Mouse (Mus musculus) ZHBTc4 (cell line): ENCODE measurements around the gene Scrn1.

Source experiments
- DNase-seq: peaks from one replicate; pipeline ENCODE4 v3.0.0-alpha.2; 2011; ENCODE audit warnings: low read depth, low spot score

Gene Scrn1

DNA sequence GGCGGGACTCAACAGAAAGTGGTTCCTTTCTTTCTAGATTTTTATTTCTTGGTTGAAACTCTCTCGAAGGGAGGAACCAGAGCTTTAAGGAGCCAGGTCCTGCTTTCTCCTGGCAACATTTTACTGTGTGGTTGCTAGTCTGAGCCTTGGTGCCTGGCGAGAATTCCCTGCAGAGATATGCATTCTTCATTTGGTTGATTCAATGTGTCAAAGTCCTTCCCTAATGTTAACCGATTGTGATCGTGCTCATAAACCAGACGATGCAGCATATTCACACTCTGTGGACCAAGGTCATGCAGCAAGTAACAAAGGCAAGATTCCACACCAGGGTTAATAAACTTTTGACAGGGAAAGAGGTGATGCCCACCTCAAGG is 244 bp upstream of the Scrn1 start:
- DNase-seq = no peak

DNA sequence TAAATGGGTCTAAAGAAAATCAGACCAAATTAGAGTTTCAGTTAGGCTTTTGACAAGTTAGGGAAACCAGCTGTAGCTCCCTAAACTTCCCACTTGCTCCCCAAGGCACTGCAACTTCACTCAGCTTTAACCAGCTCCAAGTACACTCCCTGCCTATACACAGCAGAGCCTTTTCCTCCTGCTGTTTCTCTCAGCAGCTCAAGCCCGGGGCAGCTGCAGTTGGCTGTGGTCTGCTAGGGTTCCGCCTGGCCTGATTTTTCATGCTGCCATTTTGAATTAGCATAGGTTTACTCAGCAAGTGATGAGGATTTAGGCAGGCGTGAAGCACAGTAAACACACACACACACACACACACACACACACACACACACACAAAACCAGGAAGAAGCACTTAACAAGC is 1.3 kb downstream of the Scrn1 start:
- peak; percentile 59 for DNase-seq

DNA sequence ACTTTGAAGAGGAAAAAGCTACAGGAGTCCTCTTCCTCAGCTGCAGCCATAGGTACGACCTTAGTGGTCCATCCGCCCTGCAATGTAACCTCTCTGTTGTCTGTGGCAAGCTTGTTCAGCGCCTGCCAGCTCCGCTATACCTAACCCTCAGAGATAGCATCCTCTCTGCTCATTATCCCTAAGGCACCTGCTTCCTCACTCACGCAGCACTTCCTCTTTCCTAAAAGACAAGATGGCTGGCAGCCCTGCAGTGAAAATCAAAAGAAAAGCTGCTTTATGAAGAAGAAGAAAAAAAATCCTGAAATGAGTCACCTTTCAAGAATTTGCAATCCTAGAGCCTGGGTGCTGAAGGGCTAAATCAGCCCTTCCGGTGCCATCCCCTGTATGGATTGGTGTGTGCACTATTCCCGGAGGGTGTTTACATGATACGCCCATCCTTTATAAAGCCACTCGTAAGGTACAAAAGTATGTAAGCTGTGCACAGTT is 1.7 kb downstream of the Scrn1 start:
- DNase-seq = peak; percentile 34

DNA sequence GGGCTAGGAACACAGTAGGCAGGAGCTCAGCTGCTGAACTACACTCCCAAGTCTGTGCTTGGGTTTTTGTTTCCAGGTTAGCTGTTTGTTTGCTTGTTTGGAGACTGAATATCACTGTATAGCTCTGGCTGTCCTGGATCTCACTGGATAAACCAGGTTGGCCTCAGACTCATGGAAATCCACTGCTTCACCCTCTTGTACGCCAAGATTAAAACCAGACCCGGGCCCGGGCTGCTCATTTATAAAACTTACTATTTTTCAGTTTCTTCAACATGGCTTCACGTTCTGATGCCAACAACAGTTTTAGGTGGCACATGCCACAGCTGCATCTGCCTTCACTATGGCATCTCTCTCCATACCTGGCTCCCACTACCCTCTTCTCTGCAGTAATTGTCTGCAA is 2.7 kb downstream of the Scrn1 start:
- DNase-seq = no peak

DNA sequence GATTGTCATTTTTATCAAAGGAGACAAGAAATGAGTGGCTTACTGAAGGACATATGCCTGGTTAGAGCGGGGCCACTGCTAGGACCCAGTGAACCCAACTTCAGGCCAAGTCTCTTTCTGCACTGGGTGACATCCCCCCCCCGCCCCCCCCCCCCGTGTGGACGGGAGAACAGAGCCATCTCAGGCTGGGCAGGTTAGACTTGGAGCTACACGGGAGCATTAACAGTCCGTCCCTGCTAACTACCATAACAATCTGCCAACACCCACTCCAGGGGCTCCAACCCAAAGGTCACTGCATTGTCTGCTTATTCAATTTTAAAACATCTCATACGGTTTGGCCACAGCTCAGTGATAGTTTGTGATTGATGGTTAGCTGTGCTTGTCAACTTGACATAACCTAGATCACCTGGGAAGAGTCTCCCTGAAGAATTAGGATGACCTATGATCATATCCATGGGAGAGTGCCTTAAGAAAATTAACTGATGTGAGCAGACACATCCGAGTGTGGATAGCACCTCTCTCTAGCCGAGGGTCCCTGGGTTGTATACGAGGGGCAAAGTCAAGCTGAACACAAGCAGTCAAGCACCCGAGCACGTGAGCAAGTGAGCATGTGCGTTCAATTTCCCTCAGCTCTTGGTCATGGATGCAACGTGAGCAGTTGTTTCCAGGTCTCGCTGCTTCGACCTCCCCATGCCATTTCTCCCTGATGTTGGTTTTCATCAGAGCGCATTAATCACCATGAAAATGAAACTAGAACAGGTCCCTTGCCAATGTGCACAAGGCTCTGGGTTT is 4.1 kb downstream of the Scrn1 start:
- DNase-seq = no peak

DNA sequence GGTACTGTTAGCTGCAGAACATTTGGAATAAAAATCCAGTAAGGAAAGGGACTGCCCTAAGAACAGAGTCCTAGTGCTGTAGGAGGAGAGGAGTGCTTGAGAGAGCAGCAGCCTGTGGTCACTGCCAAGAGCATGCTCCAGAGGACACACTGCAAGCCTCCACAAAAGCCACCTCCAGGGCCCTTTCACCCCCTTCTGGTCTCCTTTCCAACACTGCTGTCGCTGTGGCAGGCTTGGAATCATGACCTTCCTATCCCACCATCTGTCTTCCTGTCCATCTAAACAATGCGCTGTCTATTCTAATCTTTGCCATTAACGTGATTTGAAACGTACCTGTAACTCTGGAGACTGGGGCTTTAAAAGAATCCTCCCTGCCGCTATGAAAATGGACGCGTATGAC is 7.8 kb downstream of the Scrn1 start:
- DNase-seq = no peak

DNA sequence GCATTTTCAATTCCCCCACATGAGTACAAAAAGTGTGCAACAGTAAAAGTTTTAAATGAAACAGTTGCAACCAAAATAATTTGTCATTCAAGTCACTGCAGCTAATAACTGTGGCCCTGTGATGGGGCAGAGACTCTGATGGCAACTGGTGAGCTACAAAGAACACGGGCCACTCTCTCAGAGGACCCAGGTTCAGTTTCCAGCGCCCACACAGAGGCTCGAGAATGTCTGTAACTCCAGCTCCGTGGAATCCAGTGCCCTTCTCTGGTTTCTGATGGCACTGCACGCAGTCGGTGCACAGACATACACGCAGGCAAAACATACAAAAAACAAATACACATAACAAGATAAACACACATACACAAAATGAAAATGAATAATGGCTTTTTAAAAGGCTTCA is 8.6 kb downstream of the Scrn1 start:
- DNase-seq = no peak

DNA sequence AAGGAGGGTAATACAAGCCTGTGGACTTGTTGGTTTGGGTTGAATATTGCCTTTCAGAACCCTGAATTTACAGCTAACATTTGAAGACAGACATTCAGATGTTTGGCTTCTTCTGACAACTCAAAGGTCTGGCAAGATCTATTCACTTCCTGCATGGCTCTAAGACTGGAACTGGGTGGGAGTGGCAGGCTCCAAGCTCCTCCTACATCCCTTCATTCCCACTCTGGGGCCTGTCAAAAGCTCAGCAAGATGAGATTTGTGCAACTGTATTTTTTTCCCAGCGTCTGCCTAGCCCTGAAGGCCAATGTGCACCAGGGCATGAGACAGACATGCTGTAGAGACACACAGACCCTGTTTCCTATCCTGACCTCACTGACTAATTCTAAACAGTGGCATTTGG is 10.5 kb downstream of the Scrn1 start:
- no peak for DNase-seq

DNA sequence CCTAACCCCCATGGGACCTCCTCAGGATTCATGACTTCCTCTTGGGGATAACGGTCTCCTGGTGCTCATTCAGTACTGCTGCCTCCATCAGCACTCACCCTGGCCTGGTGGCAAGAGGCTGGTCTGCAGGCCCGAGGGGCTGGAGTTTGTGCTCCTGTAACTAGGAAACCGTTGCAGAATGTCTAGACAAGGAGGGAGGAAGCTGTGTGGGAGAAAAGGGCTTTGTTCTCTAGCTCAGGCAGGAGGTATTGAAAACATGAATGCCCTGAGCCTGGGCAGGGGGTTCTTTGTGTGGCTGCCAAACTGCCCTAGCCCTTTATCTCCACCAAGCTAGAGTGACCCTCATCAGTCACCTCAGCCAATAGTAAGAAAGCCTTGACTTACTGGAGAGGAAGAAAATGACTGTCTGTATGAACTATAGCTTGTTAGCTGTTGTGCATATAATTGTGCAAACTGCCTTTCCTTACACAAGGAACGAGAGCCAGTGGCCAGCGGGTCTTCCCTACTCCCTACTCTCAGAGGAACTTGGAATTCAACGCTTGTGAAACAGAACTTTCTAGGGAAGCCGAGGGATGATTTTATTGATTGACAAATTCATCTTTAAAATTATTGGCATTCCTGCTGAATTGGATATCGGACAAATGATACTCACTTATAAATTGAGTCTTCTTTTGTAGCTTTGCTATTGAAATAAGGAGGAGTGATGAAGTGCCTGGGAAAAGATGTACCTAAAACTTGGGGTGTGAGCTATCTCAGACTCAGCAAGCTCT is 11.8 kb downstream of the Scrn1 start:
- DNase-seq = no peak

DNA sequence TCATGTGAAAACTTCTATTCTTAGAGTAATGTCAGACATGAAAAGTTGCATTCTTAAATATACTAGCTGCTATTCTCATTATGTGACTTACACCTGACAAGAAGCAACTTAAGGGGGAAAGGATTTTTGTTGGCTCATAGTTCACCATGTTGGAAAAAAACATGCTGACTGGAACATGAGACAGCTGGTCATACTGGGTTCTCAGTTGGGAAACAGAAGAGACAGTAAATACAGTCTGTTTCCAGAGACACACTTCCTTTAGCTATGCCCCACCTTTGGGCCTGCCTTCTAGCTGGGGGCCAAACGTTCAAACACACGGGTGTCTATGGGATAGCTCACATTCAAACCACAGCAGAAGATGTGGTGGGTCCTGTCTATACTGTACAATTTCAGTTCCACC is 12.7 kb downstream of the Scrn1 start:
- DNase-seq = no peak

DNA sequence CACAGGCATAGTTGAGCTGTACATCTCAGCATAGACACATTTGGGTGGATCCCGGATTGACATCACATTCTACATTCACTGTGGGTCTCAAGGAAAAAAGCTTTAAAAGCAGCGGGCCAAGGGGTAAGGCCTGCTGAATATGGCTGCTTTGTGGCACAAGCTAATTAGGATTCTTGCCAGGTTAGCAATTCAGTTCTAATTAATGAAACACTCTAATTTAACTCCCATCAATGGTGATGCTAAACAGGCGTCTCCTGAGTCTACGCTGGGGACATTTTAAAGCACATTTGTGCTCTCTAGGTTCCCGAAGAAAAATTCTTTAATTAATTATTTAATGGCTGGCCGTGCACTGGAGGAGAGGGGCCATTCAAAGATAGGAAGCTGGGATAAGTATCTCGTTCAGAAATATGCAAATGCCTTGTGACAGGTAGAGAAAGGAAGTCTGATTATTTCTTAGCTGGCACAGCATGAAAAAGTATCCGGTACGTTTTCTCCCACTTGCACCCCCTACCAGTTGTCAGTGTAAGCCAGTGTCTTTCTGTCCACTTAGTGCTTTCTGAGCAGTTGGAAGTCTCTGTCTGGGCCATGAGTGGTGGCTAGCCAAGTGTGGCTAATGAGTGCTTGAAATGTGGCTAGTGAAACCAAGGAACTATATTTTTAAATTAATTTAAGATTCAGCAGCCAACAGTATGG is 13.4 kb downstream of the Scrn1 start:
- DNase-seq = no peak

DNA sequence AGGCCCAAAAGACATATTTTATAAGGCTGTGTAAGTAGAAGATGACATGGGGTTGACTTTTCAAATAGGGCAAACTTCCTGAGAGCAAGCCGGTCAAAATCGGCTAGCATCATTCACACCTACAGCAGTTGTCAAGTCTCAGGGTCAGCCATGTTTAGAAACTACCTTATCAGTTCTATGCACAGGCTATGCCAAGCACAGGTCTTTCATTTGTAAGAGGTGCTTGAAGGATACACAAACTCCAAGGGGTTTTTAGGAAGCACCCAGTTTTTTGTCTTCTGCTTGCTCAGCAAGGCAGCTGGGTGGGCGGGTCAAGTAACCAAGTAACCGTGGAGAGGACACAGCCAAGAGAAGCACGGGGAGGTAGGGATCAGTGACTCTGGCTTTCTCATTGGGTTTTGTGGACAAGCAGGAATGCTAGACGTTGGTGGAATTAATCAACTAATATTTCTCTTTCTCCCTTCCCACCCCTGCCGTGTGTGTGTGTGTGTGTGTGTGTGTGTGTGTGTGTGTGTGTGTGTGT is 15.4 kb downstream of the Scrn1 start:
- no peak for DNase-seq

DNA sequence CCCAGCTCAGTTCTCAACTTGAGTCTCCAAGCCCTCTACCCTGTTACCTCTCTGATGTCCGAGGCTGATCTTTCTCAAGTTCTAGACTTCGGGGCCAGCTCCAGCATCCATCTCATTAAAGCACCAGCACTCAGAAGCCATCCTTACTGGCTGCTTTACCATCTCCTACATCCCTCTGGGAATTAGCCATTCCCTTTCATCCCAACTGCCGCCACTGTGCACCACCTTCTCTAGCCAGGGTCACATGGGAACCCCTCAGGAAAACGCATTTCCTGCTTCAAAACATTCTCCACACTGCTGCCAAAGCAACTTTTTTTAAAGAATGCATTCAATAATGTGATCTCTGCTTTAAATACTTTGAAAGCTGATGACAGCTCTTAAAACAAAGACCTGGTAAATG is 17.0 kb downstream of the Scrn1 start:
- DNase-seq = no peak

DNA sequence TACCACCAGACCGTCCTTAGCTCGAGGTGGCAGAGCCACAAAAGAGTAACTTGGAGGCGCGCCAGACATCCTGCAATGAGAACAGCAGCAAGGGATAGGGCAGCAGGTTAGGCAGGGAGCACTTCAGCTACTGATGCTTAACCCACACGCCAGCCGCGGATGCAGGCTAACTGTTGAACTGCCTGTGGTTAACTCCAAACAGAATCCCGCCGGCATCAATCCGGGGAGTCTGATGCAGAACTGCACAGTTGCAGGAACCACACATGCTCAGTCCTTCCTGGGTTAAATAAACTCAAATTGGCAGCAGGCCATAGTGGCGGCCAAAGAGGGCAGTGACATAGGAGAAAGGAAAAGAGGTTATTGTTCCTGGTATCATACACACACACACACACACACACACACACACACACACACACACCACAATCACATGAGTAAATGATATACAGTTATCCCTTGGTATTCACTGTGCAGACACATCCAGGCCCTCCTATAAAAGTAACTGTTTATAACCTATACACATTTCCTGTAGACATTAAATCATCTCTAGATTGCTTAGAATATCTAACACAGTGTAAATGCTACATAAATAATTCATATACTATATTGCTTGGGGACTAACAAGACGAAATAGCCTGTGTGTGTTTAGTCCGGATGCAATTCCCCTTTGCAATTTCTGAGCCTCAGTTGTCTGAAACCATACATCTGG is 17.8 kb downstream of the Scrn1 start:
- no peak for DNase-seq

DNA sequence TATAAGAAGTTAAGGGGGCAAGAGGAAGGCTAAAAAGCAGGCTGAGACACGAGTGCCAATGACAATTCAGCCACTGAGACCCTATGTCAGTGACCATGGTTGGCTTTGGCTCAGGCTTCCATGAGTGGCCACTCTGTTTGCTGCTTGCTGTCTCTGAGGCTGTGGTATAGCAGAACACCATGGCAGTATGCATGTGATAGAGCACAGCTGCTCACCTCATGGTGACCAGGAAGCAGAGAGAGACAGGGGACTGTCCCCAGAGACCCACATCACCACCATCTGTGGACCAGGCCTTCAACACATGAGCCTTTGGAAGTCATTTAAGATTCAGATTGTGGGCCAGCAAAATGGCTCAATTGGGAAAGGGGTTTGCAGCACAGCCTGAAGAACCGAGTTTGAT is 22.6 kb downstream of the Scrn1 start:
- DNase-seq = no peak

DNA sequence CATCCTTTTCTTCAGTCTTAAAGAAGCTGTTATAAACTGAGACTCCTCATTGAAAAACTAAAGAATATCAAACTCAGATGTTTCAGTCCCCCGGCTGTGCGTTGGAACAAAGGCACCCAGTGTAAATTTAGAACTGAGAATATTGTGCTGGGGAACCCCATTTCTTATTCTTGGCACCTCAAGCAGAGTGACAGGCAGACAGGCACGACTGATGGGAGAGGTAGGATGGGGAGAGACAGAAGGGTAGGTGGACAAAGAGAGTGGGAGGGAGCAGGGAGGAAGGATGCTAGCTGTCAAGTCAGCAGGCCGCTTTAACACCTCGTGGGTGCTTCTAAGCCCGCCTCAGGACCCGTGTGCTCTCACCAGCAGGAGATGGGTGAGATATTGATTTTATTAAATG is 23.5 kb downstream of the Scrn1 start:
- DNase-seq = no peak

DNA sequence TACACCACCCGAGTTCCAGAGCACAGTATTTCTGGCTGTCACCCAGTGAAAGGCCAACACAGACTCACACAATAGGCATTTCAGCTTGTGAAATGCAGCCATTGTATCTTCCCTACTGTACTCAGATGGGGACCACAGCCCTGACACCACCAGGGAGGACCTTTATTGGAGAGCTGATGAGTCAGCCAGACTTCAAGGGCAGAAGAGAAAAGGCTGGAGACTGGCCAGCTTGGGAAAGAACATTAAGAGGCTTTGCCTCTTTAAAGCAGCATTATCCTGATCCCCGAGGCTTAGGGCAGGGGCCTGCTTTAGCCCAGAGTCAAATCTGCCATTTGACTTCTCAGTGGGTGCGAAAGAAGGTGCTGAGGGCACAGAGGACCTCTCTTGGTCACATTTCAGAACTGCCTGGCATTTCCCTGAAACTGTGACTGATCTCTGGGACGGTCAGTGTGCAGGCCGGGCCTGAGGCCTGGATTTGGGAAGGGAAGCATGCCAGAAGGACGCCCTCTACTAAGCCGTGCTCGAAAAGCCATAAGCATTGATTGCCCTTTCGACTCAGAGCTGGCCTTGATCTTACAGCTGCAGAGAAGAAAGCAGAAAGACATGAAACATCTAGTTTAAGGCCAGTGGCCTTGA is 25.9 kb downstream of the Scrn1 start:
- DNase-seq = no peak

DNA sequence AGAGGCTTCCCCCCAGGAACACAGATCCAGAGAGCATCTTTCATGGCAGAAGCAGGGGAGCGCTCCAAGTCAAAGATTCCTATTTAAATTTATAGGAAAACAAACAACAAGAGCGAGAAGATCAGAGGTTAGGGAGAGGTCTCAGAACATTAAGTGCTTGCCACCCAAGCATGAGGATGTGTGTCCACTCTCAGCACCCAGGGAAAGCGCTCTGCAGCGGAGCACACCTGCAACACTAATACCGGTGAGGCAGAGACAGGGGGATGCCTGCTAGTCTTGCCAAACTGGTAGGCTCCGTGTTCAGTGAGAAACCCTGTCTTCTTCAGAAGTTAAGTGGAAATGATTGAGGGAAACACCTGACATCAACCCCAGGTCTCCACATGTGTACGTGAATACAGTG is 26.9 kb downstream of the Scrn1 start:
- no peak for DNase-seq

DNA sequence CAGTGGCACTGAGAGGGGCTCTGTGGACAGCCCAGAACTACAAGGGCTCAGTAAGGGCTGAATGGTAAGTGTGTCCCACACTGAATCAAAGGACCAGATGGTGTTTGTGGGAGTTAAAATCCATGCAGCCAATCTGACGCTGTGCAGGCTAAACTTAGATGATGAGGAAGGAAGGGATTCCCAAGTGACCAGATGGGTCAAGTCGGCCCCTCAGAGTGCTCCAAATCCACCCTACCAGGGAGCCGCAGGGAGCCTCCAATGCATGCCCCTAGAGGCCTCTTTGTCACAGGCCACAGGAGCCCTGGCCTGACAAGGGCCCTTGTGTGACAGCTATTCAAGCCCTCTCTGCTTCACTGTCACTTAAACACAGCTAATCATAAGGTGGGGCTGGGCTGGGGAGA is 27.5 kb downstream of the Scrn1 start:
- no peak for DNase-seq

DNA sequence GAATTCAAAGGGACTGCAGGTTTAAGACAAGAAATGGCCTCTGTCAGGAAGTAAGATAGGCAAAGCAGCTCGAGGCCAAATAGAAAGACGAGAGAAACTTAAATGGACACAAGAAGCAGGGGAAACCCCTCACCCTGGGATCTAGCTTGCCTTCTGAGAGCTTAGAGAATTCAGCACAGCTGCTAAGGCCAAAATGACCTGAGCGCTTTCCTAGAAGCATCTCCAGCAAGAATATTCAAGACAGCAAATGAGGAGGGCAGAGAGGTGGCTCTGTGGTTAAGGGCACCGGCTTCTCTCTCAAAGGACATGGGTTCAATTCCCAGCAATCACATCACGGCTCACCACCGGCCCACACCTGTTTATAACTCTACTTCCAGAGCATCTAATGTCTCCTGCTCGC is 29.2 kb downstream of the Scrn1 start:
- DNase-seq = no peak

DNA sequence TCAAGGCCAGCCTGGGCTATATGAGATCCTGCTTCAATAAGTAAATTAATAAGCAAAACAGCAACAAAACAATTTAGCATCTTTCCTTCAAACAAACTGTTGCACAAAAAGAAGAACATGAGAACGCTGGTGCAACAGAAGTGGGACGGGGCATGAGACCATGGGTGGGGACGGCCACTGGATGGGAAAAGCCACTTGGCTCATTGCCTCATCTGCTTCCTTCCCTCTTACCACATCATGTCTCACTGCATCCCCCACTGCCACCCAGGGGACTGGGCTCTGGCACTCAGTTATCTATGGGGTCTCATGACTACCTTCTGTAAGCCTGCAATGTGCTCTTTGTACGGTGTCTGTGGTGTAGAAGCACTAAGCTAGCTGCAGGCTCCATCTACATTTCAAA is 30.8 kb downstream of the Scrn1 start:
- DNase-seq = no peak
